ENCODE assay signal across 23 mouse cellular contexts in the genomic region with DNA sequence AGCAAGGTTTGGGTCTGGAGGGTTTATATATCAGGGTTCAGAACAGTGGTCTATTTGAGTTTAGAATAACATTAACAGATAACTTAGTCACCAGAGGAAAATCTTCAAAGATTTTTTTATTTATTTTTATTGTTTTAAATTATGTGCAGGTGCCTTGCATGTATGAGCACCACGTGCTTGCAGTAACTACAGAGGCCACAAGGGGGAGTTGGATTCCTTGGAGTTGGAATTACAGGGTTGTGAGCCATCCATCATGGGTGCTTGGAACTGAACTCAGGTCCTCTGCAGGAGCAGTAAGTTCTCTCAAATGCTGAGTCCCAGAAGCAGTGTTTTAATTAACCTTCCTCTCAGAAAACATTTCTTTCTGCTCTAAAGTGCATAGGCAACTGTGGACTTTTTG. TPM values are rescaled to one million over a fixed set of nuclear protein-coding genes. Genes with fewer than 3 reads are reported as not detected.
DNase-seq lines count a peak whose midpoint lies in the region; ATAC-seq and TF ChIP-seq lines count a peak whose summit lies in the region.
"Had no signal": no experiment of that assay in that cellular context is flagged by ENCODE, and none has a peak within 500 bp of the region (broad histone marks: within the 10 kb centered on the region; RNA-seq: fewer than 3 reads in every experiment).

No protein-coding gene starts in this region.

- CTCF ChIA-PET in Patski (lab: Charles Lee), result no interaction called here

- H3K4me2 ChIP-seq in forebrain, postnatal 0 days (ENCODE audit: low read depth), result no peak overlapping the region
- H3K4me2 ChIP-seq in kidney, postnatal 0 days (ENCODE audit: low read length), result no peak overlapping the region
- no peak overlapping the region for H3K4me2 ChIP-seq in kidney, embryonic 14.5 days (replicated peaks; ENCODE audit: low read depth, low read length)
- no peak overlapping the region for H3K4me2 ChIP-seq in CH12.LX (ENCODE audit: insufficient read depth, low read depth, poor library complexity, severe bottlenecking)
- H3K4me2 ChIP-seq: embryonic facial prominence, embryonic 13.5 days; forebrain, embryonic 15.5 days; heart, embryonic 13.5 days; limb, embryonic 13.5 days had no signal

- TF ChIP-seq CTCF in forebrain, postnatal 0 days (IDR thresholded peaks at IDR 0.05; ENCODE audit: low read depth), result peak; percentile 27
- peak; percentile 7; the same call in 1 of the 2 replicates for TF ChIP-seq CTCF in kidney, postnatal 0 days (IDR thresholded peaks at IDR 0.05; ENCODE audit: low read depth)
- TF ChIP-seq CTCF in CH12.LX (conservative IDR thresholded peaks at IDR 0.05 in 1 of 2, IDR thresholded peaks at IDR 0.05 in 1 of 2; ENCODE audit: low read depth in 2 of 2, low read length in 2 of 2) (0 out of 4 replicates have a peak, but pooled peaks have one; percentile 7 to 15), Patski (IDR thresholded peaks at IDR 0.05) (peak; percentile 35)

- H3K27ac ChIP-seq in forebrain, postnatal 0 days (ENCODE audit: low read depth, low read length), result no peak overlapping the region
- no peak overlapping the region for H3K27ac ChIP-seq in forebrain, embryonic 10.5 days
- H3K27ac ChIP-seq in kidney, postnatal 0 days, result no peak overlapping the region
- H3K27ac ChIP-seq in kidney, embryonic 14.5 days (ENCODE audit: low read depth, low read length), result no peak overlapping the region
- H3K27ac ChIP-seq in CH12.LX (ENCODE audit: insufficient read depth, low read depth), result no peak overlapping the region
- H3K27ac ChIP-seq in embryonic facial prominence, embryonic 10.5 days (replicated peaks), result no peak overlapping the region
- H3K27ac ChIP-seq: embryonic facial prominence, embryonic 13.5 days; forebrain, embryonic 15.5 days; heart, embryonic 13.5 days; hindbrain, embryonic 10.5 days; hindbrain, postnatal 0 days; limb, embryonic 13.5 days had no signal

- H3K36me3 ChIP-seq in forebrain, postnatal 0 days (ENCODE audit: insufficient read depth), result no peaks in the 10 kb centered on the region
- H3K36me3 ChIP-seq in forebrain, embryonic 10.5 days (replicated peaks), result no peaks in the 10 kb centered on the region
- H3K36me3 ChIP-seq in kidney, postnatal 0 days (ENCODE audit: insufficient read depth, low read length), result no peaks in the 10 kb centered on the region
- H3K36me3 ChIP-seq in kidney, embryonic 14.5 days (ENCODE audit: control insufficient read depth, insufficient read depth, low read length), result no peaks in the 10 kb centered on the region
- H3K36me3 ChIP-seq in CH12.LX (replicated peaks in 1 of 2; ENCODE audit: control insufficient read depth in 1 of 2, insufficient read depth in 1 of 2, low read length in 1 of 2), result no peaks in the 10 kb centered on the region
- H3K36me3 ChIP-seq in embryonic facial prominence, embryonic 10.5 days (replicated peaks), result no peaks in the 10 kb centered on the region; the same call in 1 of the 2 replicates
- H3K36me3 ChIP-seq: embryonic facial prominence, embryonic 13.5 days; forebrain, embryonic 15.5 days; limb, embryonic 13.5 days had no signal

- no peak overlapping the region for H3K9ac ChIP-seq in forebrain, postnatal 0 days
- no peak overlapping the region for H3K9ac ChIP-seq in kidney, postnatal 0 days (ENCODE audit: low read depth, low read length)
- H3K9ac ChIP-seq in kidney, embryonic 14.5 days (ENCODE audit: low read depth, low read length), result no peak overlapping the region
- no peak overlapping the region for H3K9ac ChIP-seq in CH12.LX (ENCODE audit: insufficient read depth, low read depth)
- H3K9ac ChIP-seq: embryonic facial prominence, embryonic 13.5 days; forebrain, embryonic 15.5 days; heart, embryonic 13.5 days; limb, embryonic 13.5 days had no signal

- H3K9me3 ChIP-seq in forebrain, postnatal 0 days (ENCODE audit: low read length), result no peaks in the 10 kb centered on the region
- H3K9me3 ChIP-seq in forebrain, embryonic 10.5 days, result peaks cover 12% of the 10 kb centered on the region; the same call in 1 of the 2 replicates
- H3K9me3 ChIP-seq in kidney, postnatal 0 days (replicated peaks; ENCODE audit: low read length), result no peaks in the 10 kb centered on the region
- H3K9me3 ChIP-seq in kidney, embryonic 14.5 days (ENCODE audit: control insufficient read depth, low read length), result peaks cover 3% of the 10 kb centered on the region; the same call in 1 of the 2 replicates
- peaks cover 6% of the 10 kb centered on the region for H3K9me3 ChIP-seq in CH12.LX (replicated peaks; ENCODE audit: low read length)
- peaks cover 6% of the 10 kb centered on the region; the same call in 1 of the 2 replicates for H3K9me3 ChIP-seq in embryonic facial prominence, embryonic 10.5 days
- H3K9me3 ChIP-seq: forebrain, embryonic 15.5 days had no signal

- TF ChIP-seq RAD21 in CH12.LX (IDR thresholded peaks at IDR 0.05; ENCODE audit: low read depth, low read length), result no peak; the same call in 1 of the 2 replicates

- no peaks in the 10 kb centered on the region; the same call in 1 of the 2 replicates for H3K27me3 ChIP-seq in forebrain, postnatal 0 days (ENCODE audit: insufficient read depth, low read length)
- H3K27me3 ChIP-seq in forebrain, embryonic 10.5 days (ENCODE audit: poor library complexity, severe bottlenecking), result no peaks in the 10 kb centered on the region
- no peaks in the 10 kb centered on the region for H3K27me3 ChIP-seq in kidney, postnatal 0 days (ENCODE audit: insufficient read depth, low read length)
- H3K27me3 ChIP-seq in kidney, embryonic 14.5 days (ENCODE audit: control insufficient read depth, insufficient read depth, low read length), result no peaks in the 10 kb centered on the region
- H3K27me3 ChIP-seq in CH12.LX (replicated peaks), result peaks cover 12% of the 10 kb centered on the region
- H3K27me3 ChIP-seq in Patski, result peaks cover 2% of the 10 kb centered on the region
- H3K27me3 ChIP-seq in embryonic facial prominence, embryonic 10.5 days (replicated peaks; ENCODE audit: low read depth, poor library complexity, severe bottlenecking), result no peaks in the 10 kb centered on the region
- H3K27me3 ChIP-seq: embryonic facial prominence, embryonic 13.5 days; forebrain, embryonic 15.5 days; heart, embryonic 13.5 days; limb, embryonic 13.5 days had no signal

- no peak overlapping the region for H3K4me3 ChIP-seq in forebrain, postnatal 0 days (ENCODE audit: low read depth, low read length)
- no peak overlapping the region for H3K4me3 ChIP-seq in forebrain, embryonic 10.5 days
- no peak overlapping the region for H3K4me3 ChIP-seq in kidney, postnatal 0 days (replicated peaks; ENCODE audit: low read depth, low read length)
- H3K4me3 ChIP-seq in kidney, embryonic 14.5 days (ENCODE audit: low read length), result no peak overlapping the region
- H3K4me3 ChIP-seq in CH12.LX (replicated peaks in 1 of 3; ENCODE audit: low read depth in 2 of 3, low read length in 2 of 3, poor library complexity in 1 of 3), result no peak overlapping the region
- no peak overlapping the region for H3K4me3 ChIP-seq in embryonic facial prominence, embryonic 10.5 days
- H3K4me3 ChIP-seq: embryonic facial prominence, embryonic 13.5 days; forebrain, embryonic 15.5 days; heart, embryonic 13.5 days; hindbrain, embryonic 10.5 days; limb, embryonic 13.5 days had no signal

- in situ Hi-C loops in CH12.LX (cut with MboI; ENCODE audit: low pct_ligation_motif_present, low pct_unique_long_range_greater_than_20kb, low sequenced_read_pairs) (no loop called here), Patski (cut with MboI; ENCODE audit: low pct_unique_long_range_greater_than_20kb) (no loop called here)

- WGBS in forebrain, postnatal 0 days, result 88% methylated on average over 1 of the region's 1 CpGs
- WGBS in forebrain, embryonic 10.5 days, result 81% methylated on average over 1 of the region's 1 CpGs
- WGBS in kidney, postnatal 0 days, result 89% methylated on average over 1 of the region's 1 CpGs
- WGBS in kidney, embryonic 14.5 days, result 94% methylated on average over 1 of the region's 1 CpGs
- WGBS in embryonic facial prominence, embryonic 10.5 days, result 77% methylated on average over 1 of the region's 1 CpGs

- POLR2A ChIA-PET in Patski (lab: Charles Lee), result no interaction called here

- TF ChIP-seq POLR2A in CH12.LX (IDR thresholded peaks at IDR 0.05; ENCODE audit: low read depth, low read length), result no peak

- no peaks in the 10 kb centered on the region for H3K79me2 ChIP-seq in CH12.LX (replicated peaks; ENCODE audit: control insufficient read depth, extremely low read depth, insufficient read depth, poor library complexity, severe bottlenecking)

- no peaks in the 10 kb centered on the region for H3K4me1 ChIP-seq in forebrain, postnatal 0 days (ENCODE audit: insufficient read depth)
- H3K4me1 ChIP-seq in forebrain, embryonic 10.5 days, result no peaks in the 10 kb centered on the region
- no peaks in the 10 kb centered on the region for H3K4me1 ChIP-seq in kidney, postnatal 0 days (replicated peaks; ENCODE audit: insufficient read depth, low read length)
- H3K4me1 ChIP-seq in kidney, embryonic 14.5 days (ENCODE audit: control insufficient read depth, insufficient read depth, low read length), result no peaks in the 10 kb centered on the region
- no peaks in the 10 kb centered on the region for H3K4me1 ChIP-seq in CH12.LX (ENCODE audit: control insufficient read depth in 1 of 2, insufficient read depth in 2 of 2)
- no peaks in the 10 kb centered on the region for H3K4me1 ChIP-seq in embryonic facial prominence, embryonic 10.5 days
- H3K4me1 ChIP-seq: embryonic facial prominence, embryonic 13.5 days; forebrain, embryonic 15.5 days; limb, embryonic 13.5 days had no signal

- TF ChIP-seq EP300 in CH12.LX (IDR thresholded peaks at IDR 0.05; ENCODE audit: low read length), result no peak

- no peak for ATAC-seq in forebrain, postnatal 0 days
- ATAC-seq in kidney, postnatal 0 days (replicated peaks; ENCODE audit: low FRiP score, low read depth), result no peak
- no peak for ATAC-seq in kidney, embryonic 14.5 days (ENCODE audit: low FRiP score, low TSS enrichment)
- no peak for ATAC-seq in Patski
- ATAC-seq: CD4-positive, CD25-positive, alpha-beta regulatory T cell, adult 4 months; forebrain, embryonic 15.5 days; hindbrain, postnatal 0 days had no signal

- no peak for DNase-seq in forebrain, postnatal 0 days
- no peak for DNase-seq in forebrain, embryonic 10.5 days (ENCODE audit: extremely low spot score, low spot score)
- no peak for DNase-seq in kidney, postnatal 0 days (ENCODE audit: low spot score)
- DNase-seq in CH12.LX (ENCODE audit: extremely low read depth) (no peak), Patski (ENCODE audit: low read depth, low spot score) (no peak)
- DNase-seq in embryonic facial prominence, embryonic 10.5 days (ENCODE audit: low spot score), result no peak
- DNase-seq in retina, postnatal 1 day, result no peak
- DNase-seq: adrenal gland, postnatal 36 days; cerebellum, adult 9-11 months; kidney, adult 9 months; kidney, postnatal 4 days; lung, adult 2 months; lung, postnatal 4 days; right cerebral cortex, postnatal 4 days; thymus, postnatal 14 days had no signal

- dilution Hi-C loops in CH12.LX (cut with MboI; ENCODE audit: extremely low pct_ligation_motif_present, extremely low pct_unique_long_range_greater_than_20kb, low sequenced_read_pairs), result no loop called here

RNA-seq across cellular contexts. Expression of gene Prox1, which starts 54.5 kb away (rescaled TPM):
- total RNA-seq in forebrain, postnatal 0 days (2014; rRNA removed), result 13.4 and 24.8 TPM in 2 replicates
- 6.2 and 16.2 TPM in 2 replicates for polyA plus RNA-seq in forebrain, postnatal 0 days (2015; fragmentation: Nextera tagmentation; extraction: Ambion mirVana)
- 3.1 and 3.8 TPM in 2 replicates for polyA plus RNA-seq in forebrain, embryonic 10.5 days (2016; fragmentation: Nextera tagmentation; extraction: Ambion mirVana)
- 1.3 and 1.5 TPM in 2 replicates for polyA plus RNA-seq in kidney, postnatal 0 days (2015; fragmentation: Nextera tagmentation; extraction: Ambion mirVana)
- polyA plus RNA-seq in kidney, embryonic 14.5 days (2014; fragmentation: Nextera tagmentation; extraction: Ambion mirVana), result 0.84 and 1.2 TPM in 2 replicates
- 0.04 TPM in 2 replicates for total RNA-seq in CH12.LX (2012; rRNA removed)
- not detected in 2 replicates for total RNA-seq in CH12.LX (2014; rRNA removed)
- polyA plus RNA-seq in CH12.LX (2012; ENCODE audit: insufficient read length, low read depth), result 0.12 and 0.27 TPM in 2 replicates
- polyA plus RNA-seq in Patski (2021), result 0.51 TPM
- polyA plus RNA-seq in embryonic facial prominence, embryonic 10.5 days (2016; fragmentation: Nextera tagmentation; extraction: Ambion mirVana), result 3.0 and 3.9 TPM in 2 replicates
